Comparison of ENCODE assay signal across 8 mouse cellular contexts in genomic region chr7:65693301-65693821, GRCm38 (mm10). TPM values are rescaled to one million over a fixed set of nuclear protein-coding genes. Genes with fewer than 3 reads are reported as not detected.
DNase-seq lines count a peak whose midpoint lies in the region; ATAC-seq and TF ChIP-seq lines count a peak whose summit lies in the region.

No protein-coding gene starts in this region.

- peaks cover 15 to 35% of the 10 kb centered on the region in 2 experiments for H3K36me3 ChIP-seq in CH12.LX (replicated peaks in 1 of 2; ENCODE audit: control insufficient read depth in 1 of 2, insufficient read depth in 1 of 2, low read length in 1 of 2)
- H3K36me3 ChIP-seq in forebrain, embryonic 11.5 days (ENCODE audit: control insufficient read depth, insufficient read depth, low read length) = peaks cover 2% of the 10 kb centered on the region; the same call in 1 of the 2 replicates
- peaks cover 21% of the 10 kb centered on the region for H3K36me3 ChIP-seq in heart, embryonic 16.5 days (ENCODE audit: control insufficient read depth, insufficient read depth)
- peaks cover 62% of the 10 kb centered on the region for H3K36me3 ChIP-seq in liver, embryonic 13.5 days
- H3K36me3 ChIP-seq in stomach, embryonic 14.5 days (ENCODE audit: control insufficient read depth, insufficient read depth, low read length) = peaks cover 16% of the 10 kb centered on the region

- no peak for TF ChIP-seq RAD21 in CH12.LX (IDR thresholded peaks at IDR 0.05; ENCODE audit: low read depth, low read length)

- TF ChIP-seq CTCF in CH12.LX (conservative IDR thresholded peaks at IDR 0.05 in 1 of 2, IDR thresholded peaks at IDR 0.05 in 1 of 2; ENCODE audit: low read depth in 2 of 2, low read length in 2 of 2) = no peak

- no peak for TF ChIP-seq EP300 in CH12.LX (IDR thresholded peaks at IDR 0.05; ENCODE audit: low read length)

- ATAC-seq in forebrain, embryonic 11.5 days (replicated peaks; ENCODE audit: low FRiP score) = peak; percentile 95
- peak; percentile 94 for ATAC-seq in heart, embryonic 16.5 days (replicated peaks; ENCODE audit: extremely low read depth, insufficient read depth, low FRiP score)
- ATAC-seq in liver, embryonic 13.5 days (ENCODE audit: low read depth) = peak; percentile 91
- peak; percentile 94 for ATAC-seq in stomach, embryonic 14.5 days (ENCODE audit: insufficient number of reproducible peaks, insufficient read depth, low FRiP score, low read depth)

- H3K4me3 ChIP-seq in CH12.LX (replicated peaks in 1 of 3; ENCODE audit: low read depth in 2 of 3, low read length in 2 of 3, poor library complexity in 1 of 3) = peak overlapping the region; percentile 79 to 93 (median 91)
- peak overlapping the region; percentile 83 for H3K4me3 ChIP-seq in forebrain, embryonic 11.5 days (ENCODE audit: low read depth, low read length)
- peak overlapping the region; percentile 76 for H3K4me3 ChIP-seq in heart, embryonic 16.5 days (ENCODE audit: low read length)
- H3K4me3 ChIP-seq in liver, embryonic 13.5 days (replicated peaks) = peak overlapping the region; percentile 80
- peak overlapping the region; percentile 72 for H3K4me3 ChIP-seq in stomach, embryonic 14.5 days (ENCODE audit: low read depth, low read length)

- peak; percentile 72 for DNase-seq in CH12.LX (ENCODE audit: extremely low read depth)
- DNase-seq in c-Kit-positive CD71-negative TER-119-negative erythroid progenitor cells, embryonic 14.5 days (ENCODE audit: low read depth) = peak; percentile 58
- peak; percentile 92 for DNase-seq in forebrain, embryonic 11.5 days (ENCODE audit: low spot score)
- peak; percentile 85 to 89 for DNase-seq in kidney, postnatal 25 days
- peak; percentile 79 for DNase-seq in liver, embryonic 13.5 days
- peak; percentile 86 to 88 for DNase-seq in natural killer cell, adult 2 months (ENCODE audit: low spot score in 2 of 2)

- in situ Hi-C loops in CH12.LX (cut with MboI; ENCODE audit: low pct_ligation_motif_present, low pct_unique_long_range_greater_than_20kb, low sequenced_read_pairs) = no loop called here

- TF ChIP-seq POLR2A in CH12.LX (IDR thresholded peaks at IDR 0.05; ENCODE audit: low read depth, low read length) = peak; percentile 75

- no peaks in the 10 kb centered on the region for H3K9me3 ChIP-seq in CH12.LX (replicated peaks; ENCODE audit: low read length)
- no peaks in the 10 kb centered on the region for H3K9me3 ChIP-seq in forebrain, embryonic 11.5 days (ENCODE audit: control insufficient read depth, low read length)
- no peaks in the 10 kb centered on the region for H3K9me3 ChIP-seq in heart, embryonic 16.5 days (replicated peaks; ENCODE audit: control insufficient read depth, low read length)
- no peaks in the 10 kb centered on the region for H3K9me3 ChIP-seq in liver, embryonic 13.5 days (replicated peaks)
- H3K9me3 ChIP-seq in stomach, embryonic 14.5 days (ENCODE audit: control insufficient read depth, low read depth, low read length) = no peaks in the 10 kb centered on the region

- under 1% methylated on average over 52 of the region's 52 CpGs for WGBS in forebrain, embryonic 11.5 days
- WGBS in heart, embryonic 16.5 days = under 1% methylated on average over 52 of the region's 52 CpGs
- WGBS in liver, embryonic 13.5 days (ENCODE audit: insufficient replicate concordance) = under 1% methylated on average over 52 of the region's 52 CpGs
- WGBS in stomach, embryonic 14.5 days = under 1% methylated on average over 52 of the region's 52 CpGs

- peaks cover 11% of the 10 kb centered on the region for H3K79me2 ChIP-seq in CH12.LX (replicated peaks; ENCODE audit: control insufficient read depth, extremely low read depth, insufficient read depth, poor library complexity, severe bottlenecking)

- no peak overlapping the region for H3K27ac ChIP-seq in CH12.LX (ENCODE audit: insufficient read depth, low read depth)
- H3K27ac ChIP-seq in forebrain, embryonic 11.5 days (ENCODE audit: low read depth, low read length) = peak overlapping the region; percentile 12; the same call in 1 of the 2 replicates
- peak overlapping the region; percentile 68 for H3K27ac ChIP-seq in heart, embryonic 16.5 days (ENCODE audit: low read length)
- peak overlapping the region; percentile 66 for H3K27ac ChIP-seq in liver, embryonic 13.5 days
- peak overlapping the region; percentile 78 for H3K27ac ChIP-seq in stomach, embryonic 14.5 days (ENCODE audit: low read length)

- dilution Hi-C loops in CH12.LX (cut with MboI; ENCODE audit: extremely low pct_ligation_motif_present, extremely low pct_unique_long_range_greater_than_20kb, low sequenced_read_pairs) = no loop called here

- H3K4me1 ChIP-seq in CH12.LX (ENCODE audit: control insufficient read depth in 1 of 2, insufficient read depth in 2 of 2) = peaks cover 3 to 17% of the 10 kb centered on the region in 2 experiments; a peak in 3 of 4 replicates
- peaks cover 6% of the 10 kb centered on the region; the same call in 1 of the 2 replicates for H3K4me1 ChIP-seq in forebrain, embryonic 11.5 days (replicated peaks; ENCODE audit: control insufficient read depth, insufficient read depth, low read length)
- H3K4me1 ChIP-seq in heart, embryonic 16.5 days (ENCODE audit: control insufficient read depth, insufficient read depth, low read length) = peaks cover 11% of the 10 kb centered on the region
- peaks cover 22% of the 10 kb centered on the region for H3K4me1 ChIP-seq in liver, embryonic 13.5 days (replicated peaks)
- peaks cover 8% of the 10 kb centered on the region; the same call in 1 of the 2 replicates for H3K4me1 ChIP-seq in stomach, embryonic 14.5 days (ENCODE audit: control insufficient read depth, insufficient read depth, low read length)

- H3K27me3 ChIP-seq in CH12.LX (replicated peaks) = no peaks in the 10 kb centered on the region
- H3K27me3 ChIP-seq in forebrain, embryonic 11.5 days (ENCODE audit: control insufficient read depth, insufficient read depth, low read length) = no peaks in the 10 kb centered on the region
- no peaks in the 10 kb centered on the region for H3K27me3 ChIP-seq in heart, embryonic 16.5 days (ENCODE audit: control insufficient read depth, insufficient read depth, low read length)
- no peaks in the 10 kb centered on the region for H3K27me3 ChIP-seq in liver, embryonic 13.5 days
- no peaks in the 10 kb centered on the region for H3K27me3 ChIP-seq in stomach, embryonic 14.5 days (ENCODE audit: control insufficient read depth, insufficient read depth, low read length)

- H3K4me2 ChIP-seq in CH12.LX (ENCODE audit: insufficient read depth, low read depth, poor library complexity, severe bottlenecking) = peak overlapping the region; percentile 99; the same call in 1 of the 2 replicates
- peak overlapping the region; percentile 73 for H3K4me2 ChIP-seq in forebrain, embryonic 11.5 days (ENCODE audit: low read depth, low read length, severe bottlenecking)
- H3K4me2 ChIP-seq in heart, embryonic 16.5 days (ENCODE audit: low read depth, low read length) = peak overlapping the region; percentile 89
- peak overlapping the region; percentile 81 for H3K4me2 ChIP-seq in liver, embryonic 13.5 days
- peak overlapping the region; percentile 83 for H3K4me2 ChIP-seq in stomach, embryonic 14.5 days (replicated peaks; ENCODE audit: low read depth, low read length)

- peak overlapping the region; percentile 92 for H3K9ac ChIP-seq in CH12.LX (ENCODE audit: insufficient read depth, low read depth)
- H3K9ac ChIP-seq in forebrain, embryonic 11.5 days (ENCODE audit: low read length) = peak overlapping the region; percentile 89
- H3K9ac ChIP-seq in heart, embryonic 16.5 days (ENCODE audit: low read length) = peak overlapping the region; percentile 82
- peak overlapping the region; percentile 84 for H3K9ac ChIP-seq in liver, embryonic 13.5 days
- peak overlapping the region; percentile 60 for H3K9ac ChIP-seq in stomach, embryonic 14.5 days (replicated peaks; ENCODE audit: low read depth, low read length)

TF ChIP-seq in CH12.LX, 34 proteins besides CTCF, POLR2A, EP300 and RAD21 (continues in another document):
- TF ChIP-seq HCFC1 (IDR thresholded peaks at IDR 0.05; ENCODE audit: low read depth, low read length) (peak; percentile 54), MAFK (IDR thresholded peaks at IDR 0.05; ENCODE audit: insufficient replicate concordance, low read length) (no peak), CHD2 (IDR thresholded peaks at IDR 0.05; ENCODE audit: low read length) (no peak), IRF4 (IDR thresholded peaks at IDR 0.05; ENCODE audit: low read depth, low read length) (no peak; the same call in 1 of the 2 replicates), ZMIZ1 (IDR thresholded peaks at IDR 0.05; ENCODE audit: low read depth, low read length) (0 out of 2 replicates have a peak, but pooled peaks have one; percentile 50), BHLHE40 (IDR thresholded peaks at IDR 0.05; ENCODE audit: low read depth, low read length) (peak; percentile 81), SIN3A (IDR thresholded peaks at IDR 0.05; ENCODE audit: low read length) (peak; percentile 78), ELF1 (IDR thresholded peaks at IDR 0.05; ENCODE audit: low read depth, low read length) (peak; percentile 87), MAX (IDR thresholded peaks at IDR 0.05; ENCODE audit: low read length) (peak; percentile 34; the same call in 1 of the 2 replicates), UBTF (IDR thresholded peaks at IDR 0.05; ENCODE audit: low read depth, low read length) (no peak), ZC3H11A (IDR thresholded peaks at IDR 0.05; ENCODE audit: low read depth, low read length) (no peak), KAT2A (IDR thresholded peaks at IDR 0.05; ENCODE audit: insufficient replicate concordance, low read length) (no peak), ZKSCAN1 (IDR thresholded peaks at IDR 0.05; ENCODE audit: borderline replicate concordance, low read depth, low read length) (no peak)

RNA-seq across cellular contexts. Expression of gene Tm2d3, which starts 2.4 kb away (rescaled TPM):
- total RNA-seq in CH12.LX (2012; rRNA removed) = 129 and 150 TPM in 2 replicates
- 229 and 235 TPM in 2 replicates for total RNA-seq in CH12.LX (2014; rRNA removed)
- 118 and 122 TPM in 2 replicates for polyA plus RNA-seq in CH12.LX (2012; ENCODE audit: insufficient read length, low read depth)
- 65.9 and 69.6 TPM in 2 replicates for polyA plus RNA-seq in forebrain, embryonic 11.5 days (2014; fragmentation: Nextera tagmentation; extraction: Ambion mirVana)
- 47.3 and 50.4 TPM in 2 replicates for polyA plus RNA-seq in heart, embryonic 16.5 days (2015; fragmentation: Nextera tagmentation; extraction: Ambion mirVana)
- 32.6 and 35.2 TPM in 2 replicates for polyA plus RNA-seq in liver, embryonic 13.5 days (2015; fragmentation: Nextera tagmentation; extraction: Ambion mirVana)
- polyA plus RNA-seq in stomach, embryonic 14.5 days (2014; fragmentation: Nextera tagmentation; extraction: Ambion mirVana) = 94.8 and 98.5 TPM in 2 replicates

RNA-seq across cellular contexts. Expression of gene Tarsl2, which starts 48.7 kb away (rescaled TPM):
- 4.2 TPM in 2 replicates for total RNA-seq in CH12.LX (2012; rRNA removed)
- total RNA-seq in CH12.LX (2014; rRNA removed) = 3.7 and 4.0 TPM in 2 replicates
- polyA plus RNA-seq in CH12.LX (2012; ENCODE audit: insufficient read length, low read depth) = 3.3 and 3.7 TPM in 2 replicates
- 13.2 and 14.2 TPM in 2 replicates for polyA plus RNA-seq in forebrain, embryonic 11.5 days (2014; fragmentation: Nextera tagmentation; extraction: Ambion mirVana)
- polyA plus RNA-seq in heart, embryonic 16.5 days (2015; fragmentation: Nextera tagmentation; extraction: Ambion mirVana) = 16.4 and 17.4 TPM in 2 replicates
- polyA plus RNA-seq in liver, embryonic 13.5 days (2015; fragmentation: Nextera tagmentation; extraction: Ambion mirVana) = 18.4 and 21.6 TPM in 2 replicates
- 8.7 and 9.1 TPM in 2 replicates for polyA plus RNA-seq in stomach, embryonic 14.5 days (2014; fragmentation: Nextera tagmentation; extraction: Ambion mirVana)
